Mouse (Mus musculus): ENCODE results near the gene Btg4. TPM values are rescaled to one million over a fixed set of nuclear protein-coding genes. Genes with fewer than 3 reads are reported as not detected.

The Btg4 gene
- total and polyA plus RNA-seq, 3 experiments: not detected

- Histone ChIP-seq H3K9ac (ENCODE audit: insufficient read depth, low read depth) (no peak within 1 kb of the TSS), H3K27me3 (replicated peaks) (no peaks in the 10 kb centered on the region), H3K79me2 (replicated peaks; ENCODE audit: control insufficient read depth, extremely low read depth, insufficient read depth, poor library complexity, severe bottlenecking) (no peaks in the 10 kb centered on the region; the same call in 1 of the 2 replicates), H3K4me2 (ENCODE audit: insufficient read depth, low read depth, poor library complexity, severe bottlenecking) (no peak within 1 kb of the TSS), H3K4me3 (replicated peaks in 1 of 3; ENCODE audit: low read depth in 2 of 3, low read length in 2 of 3, poor library complexity in 1 of 3) (no peak within 1 kb of the TSS), H3K36me3 (replicated peaks in 1 of 2; ENCODE audit: control insufficient read depth in 1 of 2, insufficient read depth in 1 of 2, low read length in 1 of 2) (no peaks in the 10 kb centered on the region), H3K4me1 (ENCODE audit: control insufficient read depth in 1 of 2, insufficient read depth in 2 of 2) (peaks cover 0 to 5% of the 10 kb centered on the region in 2 experiments; a peak in 2 of 4 replicates), H3K9me3 (replicated peaks; ENCODE audit: low read length) (peaks cover 7% of the 10 kb centered on the region), H3K27ac (ENCODE audit: insufficient read depth, low read depth) (no peak within 1 kb of the TSS)
- no peak for DNase-seq (ENCODE audit: extremely low read depth)
- dilution Hi-C loops (cut with MboI; ENCODE audit: extremely low pct_ligation_motif_present, extremely low pct_unique_long_range_greater_than_20kb, low sequenced_read_pairs) (no loop called here), in situ Hi-C loops (cut with MboI; ENCODE audit: low pct_ligation_motif_present, low pct_unique_long_range_greater_than_20kb, low sequenced_read_pairs) (no loop called here)
- TF ChIP-seq TBP (conservative IDR thresholded peaks at IDR 0.05; ENCODE audit: low read depth, low read length) (no peak), NELFE (IDR thresholded peaks at IDR 0.05; ENCODE audit: low read depth, low read length) (no peak), USF1 (IDR thresholded peaks at IDR 0.05; ENCODE audit: low read depth, low read length) (no peak), PAX5 (IDR thresholded peaks at IDR 0.05; ENCODE audit: low read length) (no peak), POLR2AphosphoS2 (IDR thresholded peaks at IDR 0.05; ENCODE audit: low read depth, low read length) (no peak), ETS1 (conservative IDR thresholded peaks at IDR 0.05; ENCODE audit: low read depth, low read length) (no peak), TCF12 (IDR thresholded peaks at IDR 0.05; ENCODE audit: low read depth, low read length) (no peak), MXI1 (IDR thresholded peaks at IDR 0.05; ENCODE audit: low read depth, low read length) (no peak), SIN3A (IDR thresholded peaks at IDR 0.05; ENCODE audit: low read length) (no peak), BHLHE40 (IDR thresholded peaks at IDR 0.05; ENCODE audit: low read depth, low read length) (no peak), E2F4 (IDR thresholded peaks at IDR 0.05; ENCODE audit: insufficient replicate concordance, low read depth, low read length) (no peak), NRF1 (IDR thresholded peaks at IDR 0.05; ENCODE audit: low read depth, low read length) (no peak), MAZ (IDR thresholded peaks at IDR 0.05; ENCODE audit: low read depth, low read length) (no peak), IRF4 (IDR thresholded peaks at IDR 0.05; ENCODE audit: low read depth, low read length) (no peak), CHD1 (IDR thresholded peaks at IDR 0.05; ENCODE audit: low read depth, low read length) (no peak)
Observed at GRCm38 (mm10) chr9:51101756-51102425, 41.2 kb downstream of the Btg4 start, which contains the start of gene 4833427G06Rik. Gene 4833427G06Rik (minus strand): TSS chr9:51102078.

- H3K4me1 ChIP-seq (ENCODE audit: control insufficient read depth in 1 of 2, insufficient read depth in 2 of 2): peaks cover 0 to 5% of the 10 kb centered on the region in 2 experiments; a peak in 2 of 4 replicates
- H3K27me3 ChIP-seq (replicated peaks): no peaks in the 10 kb centered on the region
- no peaks in the 10 kb centered on the region; the same call in 1 of the 2 replicates for H3K79me2 ChIP-seq (replicated peaks; ENCODE audit: control insufficient read depth, extremely low read depth, insufficient read depth, poor library complexity, severe bottlenecking)
- peaks cover 7% of the 10 kb centered on the region for H3K9me3 ChIP-seq (replicated peaks; ENCODE audit: low read length)
- no peak overlapping the region for H3K4me3 ChIP-seq (replicated peaks in 1 of 3; ENCODE audit: low read depth in 2 of 3, low read length in 2 of 3, poor library complexity in 1 of 3)
- no peak overlapping the region for H3K27ac ChIP-seq (ENCODE audit: insufficient read depth, low read depth)
- H3K4me2 ChIP-seq (ENCODE audit: insufficient read depth, low read depth, poor library complexity, severe bottlenecking): no peak overlapping the region
- no peaks in the 10 kb centered on the region for H3K36me3 ChIP-seq (replicated peaks in 1 of 2; ENCODE audit: control insufficient read depth in 1 of 2, insufficient read depth in 1 of 2, low read length in 1 of 2)
- dilution Hi-C loops (cut with MboI; ENCODE audit: extremely low pct_ligation_motif_present, extremely low pct_unique_long_range_greater_than_20kb, low sequenced_read_pairs) (no loop called here), in situ Hi-C loops (cut with MboI; ENCODE audit: low pct_ligation_motif_present, low pct_unique_long_range_greater_than_20kb, low sequenced_read_pairs) (no loop called here)
- no peak overlapping the region for H3K9ac ChIP-seq (ENCODE audit: insufficient read depth, low read depth)
- no peak for DNase-seq (ENCODE audit: extremely low read depth)
- TF ChIP-seq MYC (IDR thresholded peaks at IDR 0.05; ENCODE audit: low read depth, low read length) (no peak), SIN3A (IDR thresholded peaks at IDR 0.05; ENCODE audit: low read length) (no peak), MEF2A (IDR thresholded peaks at IDR 0.05; ENCODE audit: borderline replicate concordance, low read depth, low read length) (no peak), ZMIZ1 (IDR thresholded peaks at IDR 0.05; ENCODE audit: low read depth, low read length) (no peak), CTCF (conservative IDR thresholded peaks at IDR 0.05 in 1 of 2, IDR thresholded peaks at IDR 0.05 in 1 of 2; ENCODE audit: low read depth in 2 of 2, low read length in 2 of 2) (no peak), USF1 (IDR thresholded peaks at IDR 0.05; ENCODE audit: low read depth, low read length) (no peak), GABPA (IDR thresholded peaks at IDR 0.05; ENCODE audit: insufficient replicate concordance, low read depth, low read length) (no peak), ZNF384 (IDR thresholded peaks at IDR 0.05; ENCODE audit: low read depth, low read length) (no peak), NRF1 (IDR thresholded peaks at IDR 0.05; ENCODE audit: low read depth, low read length) (no peak), CHD2 (IDR thresholded peaks at IDR 0.05; ENCODE audit: low read length) (no peak), POLR2AphosphoS2 (IDR thresholded peaks at IDR 0.05; ENCODE audit: low read depth, low read length) (no peak), PAX5 (IDR thresholded peaks at IDR 0.05; ENCODE audit: low read length) (no peak), ETS1 (conservative IDR thresholded peaks at IDR 0.05; ENCODE audit: low read depth, low read length) (no peak), BHLHE40 (IDR thresholded peaks at IDR 0.05; ENCODE audit: low read depth, low read length) (no peak), JUND (conservative IDR thresholded peaks at IDR 0.05; ENCODE audit: low read depth, low read length) (no peak), MAZ (IDR thresholded peaks at IDR 0.05; ENCODE audit: low read depth, low read length) (no peak), UBTF (IDR thresholded peaks at IDR 0.05; ENCODE audit: low read depth, low read length) (no peak)
Observed at GRCm38 (mm10) chr9:51102963-51103807, 42.5 kb downstream of the Btg4 start.

Data from CH12.LX (cell line).